20 mouse cellular contexts compared by ENCODE assay signal in the genomic region with DNA sequence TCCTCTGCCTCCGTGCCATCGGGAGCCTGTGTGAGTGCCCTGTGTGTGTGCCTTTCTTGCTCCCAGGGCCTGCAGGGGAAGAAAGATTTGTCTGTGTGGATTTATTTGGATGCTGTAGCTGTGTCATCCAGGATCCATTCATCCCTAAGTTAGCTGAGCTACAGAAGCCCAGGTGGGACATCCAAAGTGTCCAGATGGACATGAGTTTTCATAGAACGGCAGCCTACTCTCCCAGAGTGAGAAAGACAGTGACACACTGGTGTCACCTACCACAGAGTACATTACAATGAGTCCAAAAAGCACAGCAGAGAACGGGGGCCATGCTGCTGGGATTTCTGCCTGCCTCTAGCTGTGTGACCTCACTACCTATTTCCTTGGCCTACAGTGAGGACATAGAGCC.
DNase-seq lines count a peak whose midpoint lies in the region; ATAC-seq lines count a peak whose summit lies in the region.
"Had no signal": no experiment of that assay in that cellular context is flagged by ENCODE, and none has a peak within 500 bp of the region (broad histone marks: within the 10 kb centered on the region; RNA-seq: fewer than 3 reads in every experiment).

No protein-coding gene starts in this region.

- DNase-seq in forebrain, embryonic 10.5 days (ENCODE audit: extremely low spot score, low spot score): no peak
- DNase-seq in forebrain, embryonic 11.5 days (ENCODE audit: low spot score): no peak
- peak; percentile 47 for DNase-seq in brain, adult 2 months (ENCODE audit: low read depth, low spot score)
- DNase-seq in left cerebral cortex, postnatal 36 days (ENCODE audit: low spot score in 2 of 2): no peak
- DNase-seq in embryo, embryonic 9.5 days (ENCODE audit: extremely low spot score): no peak
- DNase-seq: embryo, embryonic 11 days; heart, postnatal 14 days; kidney, adult 2 months; kidney, postnatal 14 days; lung, adult 18-20 months; lung, postnatal 14 days; thymus, postnatal 14 days had no signal

- no peaks in the 10 kb centered on the region for H3K9me3 ChIP-seq in forebrain, embryonic 10.5 days
- no peaks in the 10 kb centered on the region for H3K9me3 ChIP-seq in forebrain, embryonic 11.5 days (ENCODE audit: control insufficient read depth, low read length)
- H3K9me3 ChIP-seq in forebrain, embryonic 15.5 days: no peaks in the 10 kb centered on the region
- no peaks in the 10 kb centered on the region for H3K9me3 ChIP-seq in midbrain, embryonic 15.5 days
- H3K9me3 ChIP-seq in heart, embryonic 12.5 days (replicated peaks): no peaks in the 10 kb centered on the region
- H3K9me3 ChIP-seq: embryonic facial prominence, embryonic 15.5 days; heart, embryonic 10.5 days; megakaryocyte, embryonic 14.5 days had no signal

- H3K27ac ChIP-seq in forebrain, embryonic 10.5 days: 0 out of 2 replicates have a peak overlapping the region, but pooled peaks have one; percentile 9
- no peak overlapping the region for H3K27ac ChIP-seq in forebrain, embryonic 11.5 days (ENCODE audit: low read depth, low read length)
- H3K27ac ChIP-seq in forebrain, embryonic 15.5 days (replicated peaks): peak overlapping the region; percentile 76
- H3K27ac ChIP-seq in midbrain, embryonic 15.5 days: peak overlapping the region; percentile 71
- no peak overlapping the region for H3K27ac ChIP-seq in heart, embryonic 12.5 days (ENCODE audit: poor library complexity, severe bottlenecking)
- H3K27ac ChIP-seq: embryonic facial prominence, embryonic 15.5 days; heart, embryonic 10.5 days had no signal

- no peak overlapping the region for H3K4me3 ChIP-seq in forebrain, embryonic 10.5 days
- H3K4me3 ChIP-seq in forebrain, embryonic 11.5 days (ENCODE audit: low read depth, low read length): no peak overlapping the region
- H3K4me3 ChIP-seq in forebrain, embryonic 15.5 days: no peak overlapping the region
- H3K4me3 ChIP-seq in midbrain, embryonic 15.5 days: no peak overlapping the region
- H3K4me3 ChIP-seq in heart, embryonic 12.5 days: no peak overlapping the region
- H3K4me3 ChIP-seq: embryonic facial prominence, embryonic 15.5 days; heart, embryonic 10.5 days; megakaryocyte, embryonic 14.5 days had no signal

- WGBS in forebrain, embryonic 10.5 days: 93% methylated on average over 4 of the region's 4 CpGs
- WGBS in forebrain, embryonic 11.5 days: 92% methylated on average over 4 of the region's 4 CpGs
- 87% methylated on average over 4 of the region's 4 CpGs for WGBS in forebrain, embryonic 15.5 days
- WGBS in midbrain, embryonic 15.5 days: 94% methylated on average over 4 of the region's 4 CpGs
- 88% methylated on average over 4 of the region's 4 CpGs for WGBS in heart, embryonic 12.5 days

- H3K4me2 ChIP-seq in forebrain, embryonic 11.5 days (ENCODE audit: low read depth, low read length, severe bottlenecking): no peak overlapping the region
- no peak overlapping the region for H3K4me2 ChIP-seq in forebrain, embryonic 15.5 days (replicated peaks)
- no peak overlapping the region for H3K4me2 ChIP-seq in midbrain, embryonic 15.5 days
- no peak overlapping the region for H3K4me2 ChIP-seq in heart, embryonic 12.5 days
- H3K4me2 ChIP-seq: embryonic facial prominence, embryonic 15.5 days; liver, embryonic 11.5 days had no signal

- no peaks in the 10 kb centered on the region for H3K36me3 ChIP-seq in forebrain, embryonic 10.5 days (replicated peaks)
- no peaks in the 10 kb centered on the region for H3K36me3 ChIP-seq in forebrain, embryonic 11.5 days (ENCODE audit: control insufficient read depth, insufficient read depth, low read length)
- no peaks in the 10 kb centered on the region for H3K36me3 ChIP-seq in forebrain, embryonic 15.5 days
- no peaks in the 10 kb centered on the region for H3K36me3 ChIP-seq in midbrain, embryonic 15.5 days (replicated peaks)
- H3K36me3 ChIP-seq in heart, embryonic 12.5 days: no peaks in the 10 kb centered on the region
- H3K36me3 ChIP-seq: embryonic facial prominence, embryonic 15.5 days; heart, embryonic 10.5 days had no signal

- intact Hi-C loops in left cerebral cortex, postnatal 36 days (cut with DNase I): no loop called here

- H3K4me1 ChIP-seq in forebrain, embryonic 10.5 days: peaks cover 21% of the 10 kb centered on the region
- H3K4me1 ChIP-seq in forebrain, embryonic 11.5 days (replicated peaks; ENCODE audit: control insufficient read depth, insufficient read depth, low read length): peaks cover 4% of the 10 kb centered on the region; the same call in 1 of the 2 replicates
- peaks cover 57% of the 10 kb centered on the region for H3K4me1 ChIP-seq in forebrain, embryonic 15.5 days
- H3K4me1 ChIP-seq in midbrain, embryonic 15.5 days: peaks cover 52% of the 10 kb centered on the region
- no peaks in the 10 kb centered on the region for H3K4me1 ChIP-seq in heart, embryonic 12.5 days (replicated peaks)
- H3K4me1 ChIP-seq: heart, embryonic 10.5 days; megakaryocyte, embryonic 14.5 days had no signal

- ATAC-seq in forebrain, embryonic 11.5 days (replicated peaks; ENCODE audit: low FRiP score): no peak
- no peak for ATAC-seq in forebrain, embryonic 15.5 days (replicated peaks)
- no peak for ATAC-seq in midbrain, embryonic 15.5 days (replicated peaks)
- ATAC-seq in heart, embryonic 12.5 days (ENCODE audit: insufficient number of reproducible peaks, low FRiP score): no peak
- ATAC-seq: inflammation-experienced regulatory T-cells, adult 6 months had no signal

- no peak overlapping the region for H3K9ac ChIP-seq in forebrain, embryonic 11.5 days (ENCODE audit: low read length)
- H3K9ac ChIP-seq in forebrain, embryonic 15.5 days (replicated peaks): no peak overlapping the region
- H3K9ac ChIP-seq in midbrain, embryonic 15.5 days: no peak overlapping the region
- H3K9ac ChIP-seq in heart, embryonic 12.5 days: no peak overlapping the region
- H3K9ac ChIP-seq: embryonic facial prominence, embryonic 15.5 days had no signal

- no peaks in the 10 kb centered on the region for H3K27me3 ChIP-seq in forebrain, embryonic 10.5 days (ENCODE audit: poor library complexity, severe bottlenecking)
- no peaks in the 10 kb centered on the region for H3K27me3 ChIP-seq in forebrain, embryonic 11.5 days (ENCODE audit: control insufficient read depth, insufficient read depth, low read length)
- no peaks in the 10 kb centered on the region for H3K27me3 ChIP-seq in forebrain, embryonic 15.5 days
- H3K27me3 ChIP-seq in midbrain, embryonic 15.5 days (replicated peaks): no peaks in the 10 kb centered on the region
- H3K27me3 ChIP-seq in heart, embryonic 12.5 days (replicated peaks): peaks cover 35% of the 10 kb centered on the region
- H3K27me3 ChIP-seq: embryonic facial prominence, embryonic 15.5 days had no signal

Comparison
In these comparisons a context has a peak if more than half of its experiments do, and no peak if none do; other contexts are left out.
1. H3K27ac ChIP-seq: peak in forebrain, embryonic 10.5 days (single experiment), forebrain, embryonic 15.5 days (single experiment) and midbrain, embryonic 15.5 days (single experiment); none in forebrain, embryonic 11.5 days (single experiment) and heart, embryonic 12.5 days (single experiment).